Mouse (Mus musculus) left cerebral cortex, adult 18-20 months (tissue): ENCODE measurements around the gene Ints13. TPM values are rescaled to one million over a fixed set of nuclear protein-coding genes. Genes with fewer than 3 reads are reported as not detected.

Experiments used
- DNase-seq, 2 experiments: peaks; one replicate each; pipeline ENCODE4 v3.0.0; 2021 to 2022; ENCODE audit warnings: low spot score in 2 of 2, mixed read lengths in 1 of 2
- total RNA-seq, 2 experiments: library from RNA; stranded (reverse); gene quantifications; 2 replicates each; pipeline ENCODE4 v1.2.3; 2021

Ints13 gene
- total RNA-seq, 2 experiments from 2014 or later = 33.8 to 40.7 TPM

- DNase-seq = peak; percentile 9 to 33
Measured at GRCm38 (mm10) chr6:146501316-146501865, 76.2 kb downstream of the Ints13 start.

- no peak for DNase-seq
Measured at GRCm38 (mm10) chr6:146500771-146501170, 76.9 kb downstream of the Ints13 start.

GRCm38 (mm10) chr6:146500206-146500605 is 77.4 kb downstream of the Ints13 start:
- no peak for DNase-seq

Other genes starting within 250 kb of the Ints13 start
- 10 to 100 TPM; 10.7 to 13.3 TPM for gene Itpr2, start 75.6 kb downstream of the Ints13 start, total RNA-seq
- 100 to 1,000 TPM; 100 to 101 TPM for gene Fgfr1op2, start 632 bp downstream of the Ints13 start, total RNA-seq
- 10 to 100 TPM; 49.2 to 49.5 TPM for gene Med21, start 64.7 kb upstream of the Ints13 start, total RNA-seq
- gene Tm7sf3, start 65.0 kb upstream of the Ints13 start, total RNA-seq = 10 to 100 TPM; 27.2 to 27.5 TPM
- 10 to 100 TPM; 25.5 to 26.3 TPM for gene Stk38l, start 147.2 kb upstream of the Ints13 start, total RNA-seq
- 10 to 100 TPM in 1 of 2 experiments, 1 to 10 TPM in 1; 5.9 to 10.2 TPM for gene Arntl2, start 218.2 kb upstream of the Ints13 start, total RNA-seq